Mouse (Mus musculus) lung, adult 2 months (tissue): ENCODE measurements around the gene Arhgap32. TPM values are rescaled to one million over a fixed set of nuclear protein-coding genes. Genes with fewer than 3 reads are reported as not detected.
"Not testable (repeated sequence)": the region's sequence is repeated elsewhere in the genome, so short reads cannot be mapped to it uniquely, and the experiment has no call there.

Experiments used
- DNase-seq: peaks from one replicate; pipeline ENCODE4 v3.0.0; 2022
- H3K4me1 ChIP-seq: fragments of 200-500 bp; 2 replicates; pipeline ENCODE4 v1.6.1; 2011; ENCODE audit warnings: low read length; ENCODE audit not compliant: control insufficient read depth, insufficient read depth
- H3K4me3 ChIP-seq: fragments of 200-500 bp; replicated peaks from 2 replicates; pipeline ENCODE3; 2011; ENCODE audit warnings: low read depth, mild to moderate bottlenecking, control low read depth, low read length; ENCODE audit errors: extremely low read depth
- CTCF ChIP-seq: fragments of 200-500 bp; IDR thresholded peaks from 2 replicates; pipeline ENCODE4 v1.5.1; 2011; ENCODE audit warnings: mild to moderate bottlenecking, low read length, control low read depth; ENCODE audit not compliant: insufficient read depth
- POLR2A ChIP-seq: fragments of 200-500 bp; IDR thresholded peaks from 2 replicates; pipeline ENCODE4 v1.6.1; 2011; ENCODE audit warnings: low read depth, mild to moderate bottlenecking, control low read depth, low read length, borderline replicate concordance; ENCODE audit errors: extremely low read depth
- WGBS: fragments of 180-500 bp; shearing (Covaris S2); methylation state at CpG from one replicate; pipeline ENCODE4 v1.1.7; 2018; 5-methylcytosine and 5-hydroxymethylcytosine counted together
- polyA plus RNA-seq: library from polyadenylated mRNA; depleted of rRNA; stranded (reverse); fragments of >200 nt; gene quantifications from 2 replicates; pipeline ENCODE4 v1.2.3, GENCODE M21; 2012

Arhgap32 gene
- polyA plus RNA-seq, 1 experiment, result 9.2 TPM

GRCm38 (mm10) chr9:32098425-32099155 lies 17.3 kb upstream of the Arhgap32 start:
- Histone ChIP-seq H3K4me1 (peaks cover 17% of the 10 kb centered on the region), H3K4me3 (no peak overlapping the region)
- no peak for TF ChIP-seq CTCF
- TF ChIP-seq POLR2A, result no peak
- 89% methylated on average over 9 of the region's 9 CpGs for WGBS
- no peak for DNase-seq

DNA sequence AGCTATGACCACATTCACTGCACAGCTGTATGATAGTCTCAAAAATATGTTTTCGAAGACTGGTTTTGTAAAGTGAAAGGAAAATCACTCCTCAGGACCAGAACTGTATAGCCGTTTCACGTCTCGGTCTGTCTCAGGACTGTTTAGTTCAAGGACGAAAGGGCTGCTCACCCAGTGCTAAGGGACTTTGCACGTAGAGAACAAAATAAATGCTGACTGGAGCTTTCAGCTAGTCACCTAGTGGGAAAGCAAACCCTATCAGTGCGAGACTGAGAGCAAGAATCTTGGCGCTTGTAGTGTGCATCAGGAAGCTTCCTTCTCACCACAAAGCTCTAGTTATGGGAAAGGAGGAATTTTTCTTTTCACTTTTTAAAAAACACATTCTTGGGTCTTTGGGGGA lies 15.4 kb upstream of the Arhgap32 start:
- Histone ChIP-seq H3K4me1 (peaks cover 8% of the 10 kb centered on the region), H3K4me3 (no peak overlapping the region)
- TF ChIP-seq CTCF, result no peak
- no peak for TF ChIP-seq POLR2A
- WGBS, result 86% methylated on average over 8 of the region's 8 CpGs
- DNase-seq, result no peak

DNA sequence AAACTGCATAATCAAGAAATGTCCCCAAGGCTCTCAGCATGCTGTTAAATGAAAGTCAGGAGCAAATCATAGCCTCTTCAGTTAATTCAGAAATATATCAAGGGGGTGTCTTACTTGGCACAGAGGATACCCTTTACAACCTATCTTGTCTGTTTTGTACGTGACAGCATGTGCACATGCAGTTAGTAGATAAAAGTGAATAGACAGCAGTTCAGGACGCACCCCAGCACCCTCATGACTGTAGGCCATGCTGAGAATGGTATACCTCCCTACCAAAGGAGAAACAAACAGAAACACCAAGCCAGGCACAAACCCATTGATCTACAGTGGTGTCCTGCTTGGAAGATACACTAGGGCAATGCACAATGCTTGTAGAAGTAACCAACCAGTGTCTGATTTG lies 14.4 kb upstream of the Arhgap32 start:
- no peak for TF ChIP-seq POLR2A
- TF ChIP-seq CTCF, result no peak
- Histone ChIP-seq H3K4me3 (no peak overlapping the region), H3K4me1 (peaks cover 3% of the 10 kb centered on the region)
- DNase-seq, result no peak
- 88% methylated on average over 2 of the region's 2 CpGs for WGBS

- no peaks in the 10 kb centered on the region for H3K4me1 ChIP-seq
- H3K4me3 ChIP-seq, result no peak overlapping the region
- TF ChIP-seq CTCF (no peak), POLR2A (no peak)
These were observed 11.3 kb upstream of the Arhgap32 start for GRCm38 (mm10) chr9:32104670-32105069.

GRCm38 (mm10) chr9:32110376-32110775 lies 5.6 kb upstream of the Arhgap32 start:
- Histone ChIP-seq H3K4me1 (no peaks in the 10 kb centered on the region), H3K4me3 (no peak overlapping the region)
- DNase-seq, result no peak
- 88% methylated on average over 2 of the region's 2 CpGs for WGBS
- no peak for TF ChIP-seq CTCF
- TF ChIP-seq POLR2A, result no peak

More at GRCm38 (mm10) chr9:32104670-32105069, 11.3 kb upstream of the Arhgap32 start:
- no peak for DNase-seq
- WGBS, result 66% methylated on average over 8 of the region's 8 CpGs

DNA sequence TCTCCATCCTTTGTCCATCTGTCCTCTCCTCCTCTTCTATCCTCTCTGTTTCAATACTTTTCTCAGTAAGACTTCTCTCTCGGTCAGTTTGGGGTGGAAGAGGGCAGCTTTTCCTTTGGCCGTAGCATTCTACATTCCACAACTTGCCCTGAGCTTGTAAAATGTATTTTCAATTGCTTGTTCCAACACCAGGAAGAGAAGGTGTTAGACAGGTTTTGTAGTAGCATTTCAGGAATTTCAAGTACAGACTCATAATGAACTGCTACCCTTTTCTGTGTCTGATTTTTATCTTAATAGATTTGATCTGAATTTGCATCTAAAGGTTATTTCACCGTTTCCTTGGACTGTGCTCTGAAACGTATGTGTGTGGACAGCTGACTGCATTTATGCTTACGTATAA lies 336 bp downstream of the Arhgap32 start:
- no peak for TF ChIP-seq CTCF
- no peak for TF ChIP-seq POLR2A
- WGBS, result 61% methylated on average over 5 of the region's 5 CpGs
- Histone ChIP-seq H3K4me3 (no peak overlapping the region), H3K4me1 (peaks cover 4% of the 10 kb centered on the region)
- DNase-seq, result no peak

- Histone ChIP-seq H3K4me1 (peaks cover 4% of the 10 kb centered on the region), H3K4me3 (no peak overlapping the region)
- WGBS, result 16% methylated on average over 4 of the region's 4 CpGs
- DNase-seq, result no peak
- no peak for TF ChIP-seq POLR2A
- no peak for TF ChIP-seq CTCF
These were observed 1.9 kb downstream of the Arhgap32 start for GRCm38 (mm10) chr9:32117876-32118275.

DNA sequence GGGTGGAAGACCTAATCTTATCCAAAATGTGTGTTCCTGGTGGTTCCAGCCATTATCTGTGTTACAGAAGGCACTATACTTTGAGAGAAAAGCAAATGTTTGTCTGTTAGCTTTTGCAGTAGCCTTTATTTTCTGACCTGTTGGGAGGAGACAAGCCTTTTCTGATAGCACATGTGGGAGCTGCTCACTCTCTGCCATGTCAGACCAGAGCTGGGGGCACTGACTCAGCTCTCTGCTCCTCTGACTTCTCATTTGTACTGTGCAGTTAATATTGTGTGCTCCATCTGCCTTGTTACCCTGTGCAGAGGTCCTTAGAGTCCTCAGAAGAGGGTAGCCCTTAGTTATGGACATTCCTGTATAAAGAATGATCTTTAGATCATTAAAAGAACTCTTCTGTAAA lies 2.5 kb downstream of the Arhgap32 start:
- TF ChIP-seq CTCF (no peak), POLR2A (no peak)
- no peak for DNase-seq
- peaks cover 4% of the 10 kb centered on the region for H3K4me1 ChIP-seq
- H3K4me3 ChIP-seq, result no peak overlapping the region

DNA sequence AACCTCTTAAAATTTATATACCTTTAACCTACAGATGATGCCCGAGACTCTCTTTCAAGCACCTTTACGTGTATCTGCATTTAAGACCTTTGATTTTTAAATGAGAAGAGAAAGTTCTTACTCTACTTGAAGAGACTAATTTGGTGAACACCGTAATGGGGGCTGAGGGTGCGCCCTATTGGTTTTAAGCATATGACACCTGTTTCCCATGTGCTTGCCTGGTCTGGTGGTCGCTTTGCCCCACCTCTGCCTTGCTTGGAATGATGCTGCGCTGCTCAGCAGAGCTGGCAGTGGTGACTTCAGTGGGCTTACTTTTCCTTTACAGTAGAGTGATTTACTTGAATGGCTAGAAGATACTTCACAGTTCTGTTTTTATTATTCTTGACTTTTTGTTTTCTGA lies 3.6 kb downstream of the Arhgap32 start:
- 94% methylated on average over 6 of the region's 6 CpGs for WGBS
- DNase-seq, result no peak
- H3K4me3 ChIP-seq, result no peak overlapping the region
- TF ChIP-seq POLR2A (no peak), CTCF (no peak)
- peaks cover 4% of the 10 kb centered on the region for H3K4me1 ChIP-seq

GRCm38 (mm10) chr9:32120162-32120561 lies 4.2 kb downstream of the Arhgap32 start:
- peaks cover 4% of the 10 kb centered on the region for H3K4me1 ChIP-seq
- no peak for DNase-seq
- TF ChIP-seq POLR2A (no peak), CTCF (no peak)
- no peak overlapping the region for H3K4me3 ChIP-seq
- WGBS, result 78% methylated on average over 1 of the region's 1 CpGs

DNA sequence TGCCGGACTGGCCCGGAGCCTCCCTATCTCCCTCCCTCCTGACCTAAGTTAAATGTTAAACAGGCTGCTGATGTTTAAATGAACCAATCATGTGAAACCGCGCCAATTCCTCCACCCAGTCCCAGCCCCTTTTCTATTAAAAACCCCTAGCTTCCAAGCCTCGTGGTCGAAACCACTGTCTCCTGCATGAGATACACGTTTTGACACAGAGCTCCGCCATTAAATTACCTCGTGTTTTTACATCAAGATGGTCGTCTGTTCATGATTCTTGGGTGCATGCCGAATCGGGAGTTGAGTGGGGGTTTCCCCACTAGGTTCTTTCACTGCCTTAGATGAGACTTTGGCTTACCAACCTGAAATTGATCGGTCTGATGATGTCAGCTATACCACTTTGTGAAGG lies 5.3 kb downstream of the Arhgap32 start:
- not testable (repeated sequence) for H3K4me1 ChIP-seq, H3K4me3 ChIP-seq, DNase-seq
- whole genome bisulfite sequencing, result 96% methylated on average over 13 of the region's 13 CpGs
